Mouse (Mus musculus) lung, postnatal 0 days (tissue): ENCODE measurements around the gene Dnph1. TPM values are rescaled to one million over a fixed set of nuclear protein-coding genes. Genes with fewer than 3 reads are reported as not detected.
A peak's percentile ranks its signal among the peaks of the same experiment; 100 is the strongest.
"Not testable (repeated sequence)": the region's sequence is repeated elsewhere in the genome, so short reads cannot be mapped to it uniquely, and the experiment has no call there.

Source experiments
- ATAC-seq: fragments of 200-750 bp; cut with Nextera tagmentation; 2 replicates; pipeline ENCODE4 v1.8.0; 2017; ENCODE audit warnings: moderate library complexity
- DNase-seq: peaks from one replicate; pipeline ENCODE4 v3.0.0-alpha.2; 2016; ENCODE audit warnings: low spot score
- H3K27ac ChIP-seq: fragments of 300-500 bp; sonication (generic); 2 replicates; pipeline ENCODE4 v1.5.1; 2014; ENCODE audit warnings: antibody characterized with exemption, mild to moderate bottlenecking, low read length, mixed read lengths
- H3K27me3 ChIP-seq: fragments of 300-500 bp; sonication (generic); replicated peaks from 2 replicates; pipeline ENCODE4 v1.6.1; 2014; ENCODE audit warnings: low read length, mixed read lengths; ENCODE audit not compliant: insufficient read depth
- H3K36me3 ChIP-seq: fragments of 300-500 bp; sonication (generic); 2 replicates; pipeline ENCODE4 v1.6.1; 2014; ENCODE audit warnings: low read length, mixed read lengths; ENCODE audit not compliant: insufficient read depth
- H3K4me1 ChIP-seq: fragments of 300-500 bp; sonication (generic); 2 replicates; pipeline ENCODE4 v1.6.1; 2014; ENCODE audit warnings: antibody characterized with exemption, low read depth, low read length, mixed read lengths; ENCODE audit not compliant: insufficient read depth
- H3K4me2 ChIP-seq: fragments of 300-500 bp; sonication (generic); replicated peaks from 2 replicates; pipeline ENCODE4 v1.6.1; 2014; ENCODE audit warnings: low read depth, mild to moderate bottlenecking, low read length, moderate library complexity, mixed read lengths
- H3K4me3 ChIP-seq: fragments of 300-500 bp; sonication (generic); 2 replicates; pipeline ENCODE4 v1.5.1; 2014; ENCODE audit warnings: low read depth, low read length
- H3K9ac ChIP-seq: fragments of 300-500 bp; sonication (generic); replicated peaks from 2 replicates; pipeline ENCODE4 v1.6.1; 2014; ENCODE audit warnings: low read depth, mild to moderate bottlenecking
- H3K9me3 ChIP-seq: fragments of 300-500 bp; sonication (generic); 2 replicates; pipeline ENCODE4 v1.6.1; 2016; ENCODE audit warnings: low read length, mixed read lengths
- CTCF ChIP-seq: IDR thresholded peaks from 2 replicates; pipeline ENCODE4 v1.5.1; 2016; ENCODE audit warnings: antibody characterized with exemption, mild to moderate bottlenecking
- EP300 ChIP-seq: IDR thresholded peaks from 2 replicates; pipeline ENCODE4 v1.6.1; 2016; ENCODE audit warnings: antibody characterized with exemption, mild to moderate bottlenecking, control low read depth
- WGBS: fragments of 180-500 bp; shearing (Covaris S2); extraction: QIAGEN DNeasy Blood & Tissue Kit; methylation state at CpG from one replicate; pipeline ENCODE4 v1.1.7; 2014; 5-methylcytosine and 5-hydroxymethylcytosine counted together
- polyA plus RNA-seq: library from polyadenylated mRNA; unstranded; fragments of >200 nt; fragmentation: Nextera tagmentation; extraction: Ambion mirVana; gene quantifications from 2 replicates; pipeline ENCODE4 v1.2.1, GENCODE M21; 2015

The Dnph1 gene
- polyA plus RNA-seq, 1 experiment from 2014 or later: 2.8 TPM

GRCm38 (mm10) chr17:46495486-46495885 is 1.0 kb upstream of the Dnph1 start:
- no peak for DNase-seq
- H3K36me3 ChIP-seq: no peaks in the 10 kb centered on the region
- no peak overlapping the region for H3K27ac ChIP-seq
- no peaks in the 10 kb centered on the region for H3K9me3 ChIP-seq
- no peak overlapping the region for H3K4me2 ChIP-seq
- no peak for ATAC-seq
- no peaks in the 10 kb centered on the region for H3K4me1 ChIP-seq
- TF ChIP-seq EP300 (no peak), CTCF (no peak)
- H3K27me3 ChIP-seq: no peaks in the 10 kb centered on the region
- no peak overlapping the region for H3K9ac ChIP-seq
- WGBS: 59% methylated on average over 5 of the region's 5 CpGs
- H3K4me3 ChIP-seq: no peak overlapping the region

- H3K9ac ChIP-seq, H3K27me3 ChIP-seq, H3K27ac ChIP-seq, H3K4me2 ChIP-seq, H3K36me3 ChIP-seq, DNase-seq, H3K4me1 ChIP-seq, ATAC-seq, H3K4me3 ChIP-seq, H3K9me3 ChIP-seq: not testable (repeated sequence)
Measured at GRCm38 (mm10) chr17:46496081-46496480, 430 bp upstream of the Dnph1 start.

- Histone ChIP-seq H3K4me3 (no peak overlapping the region), H3K9me3 (no peaks in the 10 kb centered on the region), H3K4me1 (no peaks in the 10 kb centered on the region), H3K27me3 (no peaks in the 10 kb centered on the region), H3K9ac (no peak overlapping the region), H3K27ac (no peak overlapping the region), H3K36me3 (no peaks in the 10 kb centered on the region), H3K4me2 (no peak overlapping the region)
- 58% methylated on average over 8 of the region's 8 CpGs for WGBS
- ATAC-seq (no peak), DNase-seq (peak; percentile 34)
- TF ChIP-seq EP300 (no peak), CTCF (no peak)
Measured at GRCm38 (mm10) chr17:46497956-46498355, 1.4 kb downstream of the Dnph1 start.

- 80% methylated on average over 2 of the region's 2 CpGs for WGBS
- H3K4me1 ChIP-seq: no peaks in the 10 kb centered on the region
- no peak overlapping the region for H3K4me2 ChIP-seq
Measured at GRCm38 (mm10) chr17:46502775-46503174, 6.3 kb downstream of the Dnph1 start.

GRCm38 (mm10) chr17:46503847-46504638 is 7.5 kb downstream of the Dnph1 start:
- ATAC-seq: no peak
- WGBS: 73% methylated on average over 14 of the region's 14 CpGs

More at GRCm38 (mm10) chr17:46502775-46503174, 6.3 kb downstream of the Dnph1 start:
- ATAC-seq: no peak
- no peaks in the 10 kb centered on the region for H3K27me3 ChIP-seq
- no peaks in the 10 kb centered on the region for H3K36me3 ChIP-seq
- H3K27ac ChIP-seq: no peak overlapping the region
- TF ChIP-seq CTCF (no peak), EP300 (no peak)
- H3K9me3 ChIP-seq: no peaks in the 10 kb centered on the region
- no peak overlapping the region for H3K4me3 ChIP-seq
- no peak overlapping the region for H3K9ac ChIP-seq
- DNase-seq: no peak

GRCm38 (mm10) chr17:46505617-46506016 is 9.1 kb downstream of the Dnph1 start:
- WGBS: 86% methylated on average over 3 of the region's 3 CpGs
- Histone ChIP-seq H3K4me3 (no peak overlapping the region), H3K27ac (no peak overlapping the region), H3K4me2 (no peak overlapping the region), H3K9ac (no peak overlapping the region), H3K27me3 (no peaks in the 10 kb centered on the region), H3K4me1 (no peaks in the 10 kb centered on the region), H3K9me3 (no peaks in the 10 kb centered on the region), H3K36me3 (no peaks in the 10 kb centered on the region)
- TF ChIP-seq CTCF: no peak
- no peak for TF ChIP-seq EP300
- ATAC-seq: no peak
- no peak for DNase-seq

More at GRCm38 (mm10) chr17:46503847-46504638, 7.5 kb downstream of the Dnph1 start:
- Histone ChIP-seq H3K9ac (no peak overlapping the region), H3K4me1 (no peaks in the 10 kb centered on the region), H3K4me2 (no peak overlapping the region), H3K27me3 (no peaks in the 10 kb centered on the region), H3K36me3 (no peaks in the 10 kb centered on the region), H3K9me3 (no peaks in the 10 kb centered on the region), H3K4me3 (no peak overlapping the region), H3K27ac (no peak overlapping the region)
- TF ChIP-seq CTCF (no peak), EP300 (no peak)
- no peak for DNase-seq
